Mouse (Mus musculus): ENCODE measurements at regions not wholly inside any gene's neighbourhood (a gene's known extent, or its start where the extent isn't known, plus 50 kb on each side); places are given as distances from the start of the nearest gene placed in this dataset.
"Not testable (repeated sequence)": the region's sequence is repeated elsewhere in the genome, so short reads cannot be mapped to it uniquely, and the experiment has no call there.

GRCm38 (mm10) chr12:23968968-23969367 lies 128.1 kb downstream of the 9030624G23Rik start:
- H3K36me3 ChIP-seq; ATAC-seq (ENCODE audit: insufficient number of reproducible peaks, low FRiP score); H3K27me3 ChIP-seq (replicated peaks); H3K9me3 ChIP-seq (replicated peaks); H3K4me1 ChIP-seq (replicated peaks); H3K9ac ChIP-seq; H3K27ac ChIP-seq (ENCODE audit: poor library complexity, severe bottlenecking): not testable (repeated sequence)
- Histone ChIP-seq H3K4me2 (peak overlapping the region; percentile 55), H3K4me3 (peak overlapping the region; percentile 45)
- 2% methylated on average over 12 of the region's 44 CpGs for WGBS

All from heart, embryonic 12.5 days (tissue).